Mouse (Mus musculus) liver, postnatal 0 days (tissue): ENCODE measurements at regions not wholly inside any gene's neighbourhood (a gene's known extent, or its start where the extent isn't known, plus 50 kb on each side); places are given as distances from the start of the nearest gene placed in this dataset.

Experiments used
- CTCF ChIP-seq: sonication (generic); IDR thresholded peaks from 2 replicates; pipeline ENCODE4 v1.5.1; 2016; ENCODE audit warnings: antibody characterized with exemption, low read depth
- EP300 ChIP-seq: IDR thresholded peaks from 2 replicates; pipeline ENCODE4 v1.6.1; 2016; ENCODE audit warnings: antibody characterized with exemption, low read depth, mild to moderate bottlenecking

GRCm38 (mm10) chr12:94297864-94298263, 1394.2 kb upstream of the Flrt2 start:
- TF ChIP-seq CTCF (no peak), EP300 (no peak)
